Mouse (Mus musculus): Measurements from ENCODE around the gene Acsbg1. TPM values are rescaled to one million over a fixed set of nuclear protein-coding genes. Genes with fewer than 3 reads are reported as not detected.
A peak's percentile ranks its signal among the peaks of the same experiment; 100 is the strongest.

Gene Acsbg1
- total RNA-seq, 2 experiments from 2014 or later = 0.27 to 0.45 TPM

- DNase-seq = peak; percentile 65
- intact Hi-C loops (cut with DNase I; ENCODE audit: low total_unique reads) = loop anchor here (5.0 to 10.0 kb wide), 2 partner anchors 129 to 242 kb away; no protein-coding TSS in a partner anchor
Observed at GRCm38 (mm10) chr9:54676531-54676986, 14.9 kb upstream of the Acsbg1 start.

- intact Hi-C loops (cut with DNase I; ENCODE audit: low total_unique reads) = loop anchor here (2.0 to 10.0 kb wide), 2 partner anchors 59 to 239 kb away; no protein-coding TSS in a partner anchor
Observed at GRCm38 (mm10) chr9:54673887-54674286, 12.2 kb upstream of the Acsbg1 start.

GRCm38 (mm10) chr9:54671962-54672361 is 10.3 kb upstream of the Acsbg1 start:
- intact Hi-C loops (cut with DNase I; ENCODE audit: low total_unique reads) = loop anchor here (10.0 kb wide), 1 partner anchor 237 kb away; no protein-coding TSS in a partner anchor

More at GRCm38 (mm10) chr9:54673887-54674286, 12.2 kb upstream of the Acsbg1 start:
- no peak for DNase-seq

GRCm38 (mm10) chr9:54668455-54668854 is 6.8 kb upstream of the Acsbg1 start:
- intact Hi-C loops (cut with DNase I; ENCODE audit: low total_unique reads) = no loop called here
- no peak for DNase-seq

More at GRCm38 (mm10) chr9:54671962-54672361, 10.3 kb upstream of the Acsbg1 start:
- no peak for DNase-seq

GRCm38 (mm10) chr9:54666116-54666515 is 4.4 kb upstream of the Acsbg1 start:
- intact Hi-C loops (cut with DNase I; ENCODE audit: low total_unique reads) = no loop called here

GRCm38 (mm10) chr9:54664358-54664757 is 2.7 kb upstream of the Acsbg1 start:
- intact Hi-C loops (cut with DNase I; ENCODE audit: low total_unique reads) = no loop called here
- no peak for DNase-seq

More at GRCm38 (mm10) chr9:54666116-54666515, 4.4 kb upstream of the Acsbg1 start:
- no peak for DNase-seq

GRCm38 (mm10) chr9:54658773-54659172 is 2.9 kb downstream of the Acsbg1 start:
- no peak for DNase-seq
- intact Hi-C loops (cut with DNase I; ENCODE audit: low total_unique reads) = no loop called here

- intact Hi-C loops (cut with DNase I; ENCODE audit: low total_unique reads) = no loop called here
- no peak for DNase-seq
Observed at GRCm38 (mm10) chr9:54656402-54656801, 5.3 kb downstream of the Acsbg1 start.

- intact Hi-C loops (cut with DNase I; ENCODE audit: low total_unique reads) = no loop called here
- no peak for DNase-seq
Observed at GRCm38 (mm10) chr9:54655846-54656245, 5.8 kb downstream of the Acsbg1 start.

- DNase-seq = no peak
- intact Hi-C loops (cut with DNase I; ENCODE audit: low total_unique reads) = no loop called here
Observed at GRCm38 (mm10) chr9:54652778-54653177, 8.9 kb downstream of the Acsbg1 start.

- intact Hi-C loops (cut with DNase I; ENCODE audit: low total_unique reads) = no loop called here
- no peak for DNase-seq
Observed at GRCm38 (mm10) chr9:54649360-54649759, 12.3 kb downstream of the Acsbg1 start.

- intact Hi-C loops (cut with DNase I; ENCODE audit: low total_unique reads) = no loop called here
- no peak for DNase-seq
Observed at GRCm38 (mm10) chr9:54647456-54647855, 14.2 kb downstream of the Acsbg1 start.

- intact Hi-C loops (cut with DNase I; ENCODE audit: low total_unique reads) = no loop called here
- no peak for DNase-seq
Observed at GRCm38 (mm10) chr9:54646252-54646651, 15.4 kb downstream of the Acsbg1 start.

- DNase-seq = no peak
- intact Hi-C loops (cut with DNase I; ENCODE audit: low total_unique reads) = no loop called here
Observed at GRCm38 (mm10) chr9:54645530-54645929, 16.1 kb downstream of the Acsbg1 start.

GRCm38 (mm10) chr9:54643179-54643578 is 18.5 kb downstream of the Acsbg1 start:
- intact Hi-C loops (cut with DNase I; ENCODE audit: low total_unique reads) = no loop called here
- no peak for DNase-seq

- intact Hi-C loops (cut with DNase I; ENCODE audit: low total_unique reads) = no loop called here
- no peak for DNase-seq
Observed at GRCm38 (mm10) chr9:54642556-54642955, 19.1 kb downstream of the Acsbg1 start.

GRCm38 (mm10) chr9:54642149-54642548 is 19.5 kb downstream of the Acsbg1 start:
- intact Hi-C loops (cut with DNase I; ENCODE audit: low total_unique reads) = no loop called here
- DNase-seq = no peak

- intact Hi-C loops (cut with DNase I; ENCODE audit: low total_unique reads) = no loop called here
- DNase-seq = no peak
Observed at GRCm38 (mm10) chr9:54641548-54641947, 20.1 kb downstream of the Acsbg1 start.

- intact Hi-C loops (cut with DNase I; ENCODE audit: low total_unique reads) = no loop called here
- no peak for DNase-seq
Observed at GRCm38 (mm10) chr9:54639192-54639591, 22.5 kb downstream of the Acsbg1 start.

GRCm38 (mm10) chr9:54637510-54638314 is 24.0 kb downstream of the Acsbg1 start:
- intact Hi-C loops (cut with DNase I; ENCODE audit: low total_unique reads) = no loop called here
- DNase-seq = no peak

GRCm38 (mm10) chr9:54633401-54633800 is 28.3 kb downstream of the Acsbg1 start:
- intact Hi-C loops (cut with DNase I; ENCODE audit: low total_unique reads) = no loop called here
- no peak for DNase-seq

All from gastrocnemius, postnatal 14 days (tissue).